Mouse (Mus musculus) layer of hippocampus, postnatal 10 days (tissue): ENCODE results near the gene Gpd1. TPM values are rescaled to one million over a fixed set of nuclear protein-coding genes. Genes with fewer than 3 reads are reported as not detected.

Source experiments
- DNase-seq, 2 experiments: peaks; one replicate each; pipeline ENCODE4 v3.0.0; 2021; ENCODE audit warnings: low spot score in 2 of 2
- long read RNA-seq: library from polyadenylated mRNA; stranded (forward); transcript quantifications from one replicate; pipeline ENCODE4 v2.0.0, GENCODE M21; 2023
- total RNA-seq, 2 experiments: library from RNA; stranded (reverse); gene quantifications; 2 replicates each; pipeline ENCODE4 v1.2.3; 2021

Gpd1 gene
- 10 to 100 TPM; 35.3 to 39.3 TPM for total RNA-seq
- long read RNA-seq, transcript Gpd1-201 (8 exons, 2,861 nt): major isoform, 12 of 18 reads
- long read RNA-seq, partial matches to known transcripts: 3 of 18 reads
- long read RNA-seq, other reads (novel, unspliced or antisense): 3 of 18 reads

- peak; percentile 67 to 73 for DNase-seq
Measured at GRCm38 (mm10) chr15:99717386-99718334, at the start of gene Gpd1. TSS of gene Gpd1 (plus strand) at chr15:99717515.

DNA sequence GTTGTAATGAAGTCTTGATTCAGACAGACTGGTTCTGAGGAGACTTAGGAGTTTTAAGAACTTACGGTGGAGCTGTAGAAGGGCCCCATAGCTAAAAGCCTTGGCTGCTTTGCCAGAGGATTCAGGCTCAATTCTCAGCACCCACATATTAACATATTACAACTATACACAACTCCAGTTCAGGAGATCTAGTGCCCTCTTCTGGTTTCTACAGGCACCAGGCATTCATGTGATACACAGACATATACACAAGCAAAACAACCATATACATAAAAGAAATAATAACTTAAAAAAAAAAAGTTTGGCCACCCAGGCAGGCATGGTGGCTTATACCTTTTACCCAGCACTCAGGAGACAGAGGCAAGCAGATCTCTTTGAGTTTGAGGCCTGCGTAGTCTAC lies 49.8 kb upstream of the Gpd1 start:
- no peak for DNase-seq

DNA sequence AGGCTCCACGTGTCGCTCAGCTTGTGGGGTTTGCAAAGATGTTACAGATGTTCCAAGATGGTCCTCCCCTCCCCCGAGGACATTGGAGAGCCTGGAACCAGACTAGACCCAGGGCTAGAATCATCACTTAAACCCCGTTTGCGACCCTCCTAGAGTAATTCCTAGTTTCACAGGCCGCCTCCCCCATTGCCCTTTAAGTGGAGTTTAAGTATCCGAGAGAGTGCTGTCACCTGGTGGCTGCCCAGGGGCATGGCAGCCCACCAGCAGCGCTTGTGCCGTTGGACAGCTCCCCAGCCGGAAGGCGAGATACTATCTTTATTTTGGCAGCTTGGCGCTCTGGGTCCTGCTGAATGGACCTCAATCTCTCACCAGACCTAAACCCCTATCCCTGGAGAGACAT lies 48.4 kb upstream of the Gpd1 start:
- DNase-seq: peak; percentile 84 to 89

DNA sequence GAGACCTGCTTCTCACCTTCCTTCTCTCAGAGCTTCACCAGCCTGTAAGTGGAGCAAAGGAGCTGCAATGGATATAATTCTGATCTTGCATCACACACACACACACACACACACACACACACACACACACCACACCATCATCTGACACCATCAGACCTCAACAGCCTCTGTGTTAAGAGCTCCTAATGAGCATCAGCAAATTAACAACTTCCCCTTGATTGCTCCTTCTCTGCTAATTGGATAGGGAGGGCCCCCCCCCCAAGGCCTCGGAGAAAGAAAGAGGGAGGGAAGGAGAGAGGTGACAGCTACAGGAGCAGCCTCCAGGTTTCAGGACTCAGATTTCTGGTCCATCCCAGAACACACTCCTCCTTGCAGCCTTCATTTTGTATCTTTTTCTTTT lies 47.9 kb upstream of the Gpd1 start:
- no peak for DNase-seq

- peak; percentile 72 to 83 for DNase-seq
Measured at GRCm38 (mm10) chr15:99670154-99670821, 47.0 kb upstream of the Gpd1 start, which contains the start of gene Asic1. TSS of gene Asic1 (plus strand) at chr15:99670368.

- no peak for DNase-seq
Measured at GRCm38 (mm10) chr15:99670964-99671670, 46.2 kb upstream of the Gpd1 start.

- DNase-seq: no peak
Measured at GRCm38 (mm10) chr15:99671783-99672182, 45.5 kb upstream of the Gpd1 start.

- no peak for DNase-seq
Measured at GRCm38 (mm10) chr15:99674866-99675265, 42.4 kb upstream of the Gpd1 start.

DNA sequence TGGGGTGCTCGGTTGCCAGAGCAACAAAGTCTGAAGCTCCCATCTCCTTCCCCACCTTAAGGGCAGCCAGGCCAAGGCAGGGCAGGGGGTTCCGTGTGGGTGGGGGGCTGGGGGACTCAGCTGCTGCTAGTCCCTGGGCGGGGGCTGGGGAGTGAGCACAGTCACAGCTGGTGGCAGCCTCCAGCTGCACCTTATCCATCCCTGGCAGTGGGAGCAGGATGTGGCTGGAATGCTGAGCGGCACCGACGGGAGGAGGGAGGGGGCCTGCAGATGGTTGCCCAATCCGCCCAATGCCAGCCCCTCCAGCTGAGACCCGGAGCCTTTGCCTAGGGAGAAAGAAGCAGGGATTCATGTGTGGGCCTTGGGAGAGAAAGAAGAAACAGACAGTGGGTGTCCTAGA lies 40.2 kb upstream of the Gpd1 start:
- DNase-seq: peak; percentile 56 to 66

DNA sequence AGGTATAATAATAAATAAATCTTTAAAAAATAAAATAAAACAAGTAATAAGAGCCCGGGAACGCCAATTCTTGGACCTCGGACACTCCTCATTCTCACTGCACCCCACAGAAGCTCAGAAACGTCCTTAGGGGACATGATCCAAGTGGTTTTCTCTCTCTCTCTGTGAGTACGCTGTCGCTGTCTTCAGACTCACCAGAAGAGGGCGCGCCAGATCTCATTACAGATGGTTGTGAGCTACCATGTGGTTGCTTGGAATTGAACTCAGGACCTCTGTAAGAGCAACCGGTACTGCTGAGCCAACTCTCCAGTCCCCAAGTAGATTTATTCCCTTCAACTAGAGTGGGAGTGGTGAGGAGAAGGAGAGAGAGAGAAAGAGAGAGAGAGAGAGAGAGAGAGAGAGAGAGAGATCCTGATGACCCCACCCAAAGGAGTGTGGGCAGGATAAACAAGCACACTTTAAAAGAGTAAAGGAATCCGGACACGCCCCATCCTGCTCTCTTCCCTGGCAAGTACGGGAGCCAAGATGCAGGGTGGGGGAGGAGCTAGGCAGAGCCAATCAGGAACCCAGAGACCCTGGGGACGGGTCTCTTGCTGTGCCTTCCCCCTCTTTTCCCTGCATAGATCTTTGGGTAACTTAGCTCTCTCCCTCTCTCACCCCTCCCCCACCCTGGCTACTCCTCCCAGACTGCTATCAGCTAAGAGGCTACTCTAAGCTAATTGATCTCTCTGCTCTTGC lies 39.1 kb upstream of the Gpd1 start:
- peak; percentile 47 to 59 for DNase-seq

DNA sequence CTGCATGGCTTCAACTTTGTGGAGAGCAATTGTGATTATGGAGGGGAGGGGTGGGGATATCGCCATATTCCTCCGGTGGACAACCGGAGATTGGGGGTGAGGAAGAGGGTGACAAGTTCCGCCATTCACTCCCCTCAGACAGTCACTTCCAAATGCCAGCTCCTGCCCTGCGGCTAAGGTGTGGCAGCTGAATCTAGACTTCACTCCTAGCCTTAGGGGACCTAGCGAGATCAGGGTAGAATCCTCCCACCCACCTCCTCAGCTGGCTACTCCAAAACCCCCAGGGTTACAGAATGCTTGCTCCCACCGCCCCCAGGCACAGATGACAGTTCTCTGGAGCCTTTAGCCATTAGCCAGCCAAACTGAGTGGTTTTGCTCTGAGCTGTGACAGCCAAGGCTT lies 38.3 kb upstream of the Gpd1 start:
- DNase-seq: no peak

DNA sequence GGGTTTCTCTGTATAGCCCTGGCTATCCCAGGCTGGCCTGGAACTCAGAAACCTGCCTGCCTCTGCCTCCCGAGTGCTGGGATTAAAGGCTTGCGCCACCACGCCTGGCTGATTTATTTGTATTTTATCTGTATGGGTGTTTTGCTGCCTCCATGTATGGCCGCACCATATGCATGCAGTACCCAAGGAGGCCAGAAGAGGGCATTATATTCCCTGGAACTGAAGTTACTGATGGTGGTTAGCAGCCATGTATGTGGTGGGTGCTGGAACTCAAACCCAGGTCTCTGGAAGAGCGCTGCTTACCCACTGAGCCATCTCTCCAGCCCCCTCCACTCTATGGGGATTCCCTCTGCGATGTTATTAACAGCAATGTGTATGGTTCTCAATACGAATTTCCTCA lies 34.4 kb upstream of the Gpd1 start:
- DNase-seq: no peak

DNA sequence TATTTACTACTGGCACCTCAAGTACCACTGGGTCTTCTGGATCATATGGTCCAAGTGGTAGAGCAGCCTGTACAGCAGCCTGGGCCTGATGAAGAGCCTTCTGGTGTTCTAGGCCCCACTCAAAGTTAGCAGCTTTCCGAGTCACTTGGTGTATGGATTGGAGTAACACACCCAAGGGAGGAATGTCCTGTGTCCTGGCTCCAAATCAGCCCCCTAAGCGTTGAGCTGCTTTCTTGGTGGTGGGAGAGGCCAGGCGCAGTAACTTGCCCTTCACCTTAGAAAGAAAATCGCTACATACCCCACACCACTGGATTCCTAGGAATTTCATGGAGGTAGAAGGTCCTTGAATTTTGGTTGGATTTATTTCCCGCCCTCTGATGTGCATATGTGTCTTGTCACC lies 33.2 kb upstream of the Gpd1 start:
- no peak for DNase-seq

DNA sequence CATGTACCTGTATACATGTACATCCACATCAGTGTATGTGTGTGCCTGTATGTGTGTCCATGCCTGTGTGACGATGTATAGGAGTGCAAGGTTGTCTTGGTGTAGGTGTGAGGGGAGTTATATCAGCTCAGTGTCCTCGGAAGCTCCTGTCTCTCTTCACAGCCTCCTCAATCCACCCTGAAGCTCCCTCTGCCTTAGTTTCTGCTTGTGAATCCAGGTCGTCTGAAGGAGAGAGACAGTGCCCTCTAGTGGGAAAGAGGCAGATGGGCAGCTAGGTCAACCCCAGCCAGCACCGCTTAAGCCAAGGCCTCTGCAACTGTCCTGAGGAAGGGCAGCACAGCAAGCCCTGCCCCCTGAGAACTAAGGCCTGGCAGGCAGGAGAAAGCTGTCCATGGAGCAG lies 28.6 kb upstream of the Gpd1 start:
- peak in 1 of 2 experiments; percentile 66 for DNase-seq

DNA sequence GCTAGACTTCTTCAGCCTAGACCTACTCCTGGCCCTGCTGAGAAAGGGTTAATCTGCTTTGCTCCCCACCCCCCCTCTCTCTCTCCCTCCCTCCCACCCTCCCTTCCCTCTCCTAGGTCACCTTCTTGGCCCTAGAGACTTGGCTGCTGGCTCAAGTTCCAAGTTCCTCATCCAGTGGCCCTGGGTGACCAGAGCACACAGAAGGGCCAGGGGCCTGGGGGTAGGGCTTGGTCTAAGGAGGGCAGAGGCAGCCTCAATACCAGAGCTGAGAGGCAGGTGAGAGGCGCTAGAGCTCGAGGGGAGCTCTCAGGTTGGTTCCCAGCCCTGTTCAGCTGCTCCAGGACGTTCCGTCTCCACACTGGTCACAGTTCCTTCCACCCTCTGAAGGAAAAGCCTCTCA lies 26.4 kb upstream of the Gpd1 start:
- no peak for DNase-seq

- DNase-seq: no peak
Measured at GRCm38 (mm10) chr15:99691976-99692375, 25.3 kb upstream of the Gpd1 start.

DNA sequence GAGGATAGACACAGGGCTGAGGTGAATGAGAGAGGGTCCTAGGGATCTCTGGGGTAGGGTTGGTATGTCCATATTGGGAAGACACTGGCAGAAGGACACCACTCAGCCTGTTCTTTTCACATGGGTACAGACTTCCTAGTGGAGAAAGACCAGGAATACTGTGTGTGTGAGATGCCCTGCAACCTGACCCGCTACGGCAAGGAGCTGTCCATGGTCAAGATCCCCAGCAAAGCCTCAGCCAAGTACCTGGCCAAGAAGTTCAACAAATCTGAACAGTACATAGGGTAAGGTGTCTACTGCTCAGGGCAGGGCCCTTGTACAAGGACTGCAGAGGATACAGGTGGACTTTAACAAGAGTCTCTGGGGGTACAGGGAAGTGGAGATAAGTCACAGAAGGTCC lies 20.0 kb upstream of the Gpd1 start:
- no peak for DNase-seq

GRCm38 (mm10) chr15:99698533-99699085 lies 18.7 kb upstream of the Gpd1 start:
- no peak for DNase-seq

- DNase-seq: no peak
Measured at GRCm38 (mm10) chr15:99699715-99700114, 17.6 kb upstream of the Gpd1 start.
